ENCODE assay signal across 8 mouse cellular contexts in the genomic region with DNA sequence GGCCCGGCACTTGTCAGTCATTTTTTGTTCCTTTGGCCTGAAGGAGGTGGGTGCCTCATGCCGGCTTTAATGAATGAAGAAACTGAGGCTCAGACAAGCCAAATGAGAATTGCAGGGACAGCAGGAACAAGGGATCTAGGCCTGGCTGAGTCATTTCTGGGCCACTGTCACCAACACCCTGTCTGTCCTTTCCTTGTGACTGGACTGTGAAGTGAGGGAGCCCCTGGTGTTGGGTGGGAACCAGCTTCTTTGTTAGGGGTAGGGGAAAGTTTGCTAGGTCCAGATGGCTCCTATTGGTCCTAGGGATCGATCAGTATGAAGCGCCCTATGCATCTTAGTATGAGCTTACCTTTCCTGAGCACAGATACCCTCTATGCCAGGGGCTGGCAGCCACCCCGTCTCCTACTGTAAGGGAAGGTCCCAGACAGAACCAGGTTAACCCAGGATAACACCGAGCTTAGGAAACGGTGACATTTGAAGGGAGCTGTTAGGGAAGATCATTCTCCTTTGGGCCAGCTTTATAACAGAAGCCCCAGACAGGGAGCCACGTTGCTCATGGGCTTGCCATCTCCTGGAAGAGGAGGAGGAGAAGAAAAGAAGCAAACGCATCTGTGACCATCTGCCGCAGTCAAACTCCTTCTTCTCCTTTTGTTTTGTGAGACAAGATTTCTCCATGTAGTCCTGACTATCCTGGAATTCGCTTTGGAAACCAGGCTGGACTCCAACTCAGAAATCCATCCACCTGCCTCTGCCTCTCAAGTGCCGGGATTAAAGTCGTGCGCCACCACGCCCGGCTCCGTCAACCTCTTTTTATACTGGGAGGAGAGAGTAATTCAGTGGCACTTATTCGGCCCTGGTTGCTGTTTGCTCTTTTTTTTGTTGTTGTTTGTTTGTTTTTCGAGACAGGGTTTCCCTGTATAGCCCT. TPM values are rescaled to one million over a fixed set of nuclear protein-coding genes. Genes with fewer than 3 reads are reported as not detected.
DNase-seq lines count a peak whose midpoint lies in the region; ATAC-seq and TF ChIP-seq lines count a peak whose summit lies in the region.

No protein-coding gene starts in this region.

- no peak for TF ChIP-seq POLR2A in heart, adult 2 months (IDR thresholded peaks at IDR 0.05; ENCODE audit: insufficient read depth, low read depth, low read length)
- TF ChIP-seq POLR2A in MEL (IDR thresholded peaks at IDR 0.05; ENCODE audit: control insufficient read depth in 1 of 2, insufficient read depth in 1 of 2, low read depth in 1 of 2, low read length in 2 of 2, poor library complexity in 1 of 2), result no peak

- H3K9ac ChIP-seq in heart, embryonic 13.5 days, result peak overlapping the region; percentile 83
- H3K9ac ChIP-seq in heart, adult 2 months (ENCODE audit: low read depth, low read length), result no peak overlapping the region
- peak overlapping the region; percentile 80 for H3K9ac ChIP-seq in MEL (ENCODE audit: control insufficient read depth, low read depth, low read length, poor library complexity, severe bottlenecking)
- 0 out of 2 replicates have a peak overlapping the region, but pooled peaks have one; percentile 57 for H3K9ac ChIP-seq in hindbrain, embryonic 11.5 days (ENCODE audit: low read depth, low read length)

- H3K79me2 ChIP-seq in heart, adult 2 months (replicated peaks; ENCODE audit: control insufficient read depth, insufficient read depth, low read length), result 0 out of 2 replicates have a peak, but pooled peaks cover 2% of the 10 kb centered on the region
- H3K79me2 ChIP-seq in MEL (ENCODE audit: control insufficient read depth, insufficient read depth, low read length, poor library complexity) (peaks cover 23% of the 10 kb centered on the region), macrophage (ENCODE audit: inconsistent target) (peaks cover 58% of the 10 kb centered on the region)

- H3K27ac ChIP-seq in heart, embryonic 13.5 days (replicated peaks), result peak overlapping the region; percentile 93
- no peak overlapping the region for H3K27ac ChIP-seq in heart, adult 2 months
- H3K27ac ChIP-seq in MEL (ENCODE audit: control insufficient read depth, low read depth, low read length) (no peak overlapping the region; the same call in 1 of the 2 replicates), macrophage (peak overlapping the region; percentile 52)
- H3K27ac ChIP-seq in hindbrain, embryonic 11.5 days (ENCODE audit: low read depth, low read length), result no peak overlapping the region

- peak overlapping the region; percentile 70 for H3K4me3 ChIP-seq in heart, embryonic 13.5 days
- H3K4me3 ChIP-seq in heart, adult 2 months, result no peak overlapping the region
- H3K4me3 ChIP-seq in MEL (ENCODE audit: control insufficient read depth in 1 of 2, insufficient read depth in 1 of 2, low read depth in 2 of 2, low read length in 2 of 2), result peak overlapping the region; percentile 69 to 83
- H3K4me3 ChIP-seq in hindbrain, embryonic 11.5 days (ENCODE audit: low read depth, low read length), result peak overlapping the region; percentile 65; the same call in 1 of the 2 replicates
- no peak overlapping the region for H3K4me3 ChIP-seq in macrophage (ENCODE audit: inconsistent target)

- ATAC-seq in heart, embryonic 13.5 days (ENCODE audit: extremely low read depth, insufficient number of reproducible peaks, low FRiP score, low TSS enrichment), result no peak
- ATAC-seq in hindbrain, embryonic 11.5 days (ENCODE audit: low FRiP score), result no peak
- no peak for ATAC-seq in granulocyte monocyte progenitor cell, adult 5-6 weeks (replicated peaks; ENCODE audit: poor library complexity, severe bottlenecking)

- peaks cover 8% of the 10 kb centered on the region for H3K36me3 ChIP-seq in heart, embryonic 13.5 days
- no peaks in the 10 kb centered on the region for H3K36me3 ChIP-seq in heart, adult 2 months (ENCODE audit: control insufficient read depth, insufficient read depth, low read length)
- H3K36me3 ChIP-seq in MEL (ENCODE audit: control insufficient read depth in 1 of 2, insufficient read depth in 2 of 2, low read length in 2 of 2) (peaks cover 0 to 3% of the 10 kb centered on the region in 2 experiments; a peak in 2 of 4 replicates), macrophage (ENCODE audit: inconsistent target) (no peaks in the 10 kb centered on the region)
- no peaks in the 10 kb centered on the region for H3K36me3 ChIP-seq in hindbrain, embryonic 11.5 days (ENCODE audit: control insufficient read depth, insufficient read depth, low read length)

- 78% methylated on average over 19 of the region's 19 CpGs for WGBS in heart, embryonic 13.5 days
- 86% methylated on average over 19 of the region's 19 CpGs for WGBS in heart, adult 2 months
- 85% methylated on average over 19 of the region's 19 CpGs for WGBS in hindbrain, embryonic 11.5 days
- WGBS in macrophage (ENCODE audit: missing documents), result 88% methylated on average over 19 of the region's 19 CpGs

- peak overlapping the region; percentile 91 for H3K4me2 ChIP-seq in heart, embryonic 13.5 days
- H3K4me2 ChIP-seq in hindbrain, embryonic 11.5 days (replicated peaks; ENCODE audit: low read depth, low read length), result peak overlapping the region; percentile 96

- peaks cover 53% of the 10 kb centered on the region for H3K4me1 ChIP-seq in heart, embryonic 13.5 days
- peaks cover 10% of the 10 kb centered on the region for H3K4me1 ChIP-seq in heart, adult 2 months (ENCODE audit: control insufficient read depth, insufficient read depth, low read length)
- peaks cover 2 to 26% of the 10 kb centered on the region in 2 experiments for H3K4me1 ChIP-seq in MEL (ENCODE audit: control insufficient read depth in 1 of 2, insufficient read depth in 2 of 2, low read length in 2 of 2)
- H3K4me1 ChIP-seq in hindbrain, embryonic 11.5 days (replicated peaks; ENCODE audit: control insufficient read depth, insufficient read depth, low read length), result peaks cover 4% of the 10 kb centered on the region

- intact Hi-C loops in heart, adult 2 months (cut with DNase I), result no loop called here

- TF ChIP-seq EP300 in heart, adult 2 months (IDR thresholded peaks at IDR 0.05; ENCODE audit: insufficient read depth, low read depth, low read length), result no peak
- TF ChIP-seq EP300 in MEL (IDR thresholded peaks at IDR 0.05; ENCODE audit: low read depth in 1 of 2, low read length in 2 of 2), result no peak

- TF ChIP-seq RAD21 in MEL (IDR thresholded peaks at IDR 0.05; ENCODE audit: low read depth, low read length), result no peak

- DNase-seq in heart, adult 2 months, result no peak
- no peak for DNase-seq in MEL (ENCODE audit: low read depth, low spot score)
- DNase-seq in hindbrain, embryonic 11.5 days (ENCODE audit: low spot score), result no peak
- DNase-seq in adrenal gland, postnatal 10 days, result no peak
- DNase-seq in frontal cortex, postnatal 25 days (ENCODE audit: low spot score in 2 of 2), result no peak

- H3K27me3 ChIP-seq in heart, embryonic 13.5 days (replicated peaks), result peaks cover 26% of the 10 kb centered on the region
- no peaks in the 10 kb centered on the region for H3K27me3 ChIP-seq in heart, adult 2 months (ENCODE audit: control insufficient read depth, insufficient read depth, low read length)
- H3K27me3 ChIP-seq in MEL (ENCODE audit: control insufficient read depth in 1 of 2, insufficient read depth in 2 of 2, low read length in 2 of 2), result no peaks in the 10 kb centered on the region
- peaks cover 18% of the 10 kb centered on the region for H3K27me3 ChIP-seq in hindbrain, embryonic 11.5 days (ENCODE audit: control insufficient read depth, insufficient read depth, low read length)

- H3K9me3 ChIP-seq in heart, embryonic 13.5 days, result no peaks in the 10 kb centered on the region
- no peaks in the 10 kb centered on the region for H3K9me3 ChIP-seq in MEL (replicated peaks; ENCODE audit: insufficient read depth, low read length)
- H3K9me3 ChIP-seq in hindbrain, embryonic 11.5 days (ENCODE audit: control insufficient read depth, low read length), result no peaks in the 10 kb centered on the region

- TF ChIP-seq CTCF in heart, adult 2 months (IDR thresholded peaks at IDR 0.05), result no peak
- no peak for TF ChIP-seq CTCF in MEL (IDR thresholded peaks at IDR 0.05 in 2 of 3, conservative IDR thresholded peaks at IDR 0.05 in 1 of 3; ENCODE audit: control insufficient read depth in 1 of 3, insufficient read depth in 1 of 3, low read depth in 2 of 3, low read length in 3 of 3, poor library complexity in 1 of 3, severe bottlenecking in 1 of 3)

RNA-seq across cellular contexts. Expression of gene Nbeal2, which starts 1.0 kb away (rescaled TPM):
- polyA plus RNA-seq in heart, embryonic 13.5 days (2015; fragmentation: Nextera tagmentation; extraction: Ambion mirVana), result 1.3 and 1.8 TPM in 2 replicates
- total RNA-seq in heart, adult 2 months (2021), result 1 to 10 TPM; 7.6 to 8.5 TPM
- polyA plus RNA-seq in heart, adult 2 months (2012; rRNA removed), result 18.4 and 18.8 TPM in 2 replicates
- 7.0 and 9.3 TPM in 2 replicates for total RNA-seq in MEL (2012; rRNA removed)
- polyA plus RNA-seq in MEL (2012; ENCODE audit: insufficient read depth in 1 of 2, insufficient read length in 2 of 2, low read depth in 1 of 2, low replicate concordance in 2 of 2, missing spikeins in 1 of 2) (10 to 100 TPM in 1 of 2 experiments, not detected in 1; 17.2 TPM), macrophage (2018) (8.6 to 16.6 TPM (median 14.0 TPM) in 3 replicates)
- polyA plus RNA-seq in hindbrain, embryonic 11.5 days (2014; fragmentation: Nextera tagmentation; extraction: Ambion mirVana), result 1.9 and 2.4 TPM in 2 replicates
- total RNA-seq in macrophage (2018; cell fraction: chromatin; rRNA removed), result 100 to 1,000 TPM in 12 of 26 experiments, 10 to 100 TPM in 13, 1 to 10 TPM in 1; 6.2 to 170 (median 78.6) TPM
- 10 to 100 TPM in 22 of 26 experiments, 1 to 10 TPM in 4; 7.3 to 21.7 (median 15.4) TPM for total RNA-seq in macrophage (2018; cell fraction: cytosol; rRNA removed)
- total RNA-seq in macrophage (2018; cell fraction: nucleus; rRNA removed), result 10 to 100 TPM in 23 of 26 experiments, 1 to 10 TPM in 3; 6.0 to 71.7 (median 37.9) TPM
- total RNA-seq in adrenal gland, postnatal 10 days (2021), result 10 to 100 TPM in 1 of 2 experiments, 1 to 10 TPM in 1; 8.2 to 12.0 TPM
- total RNA-seq in granulocyte monocyte progenitor cell, adult 5-6 weeks (2014; fragmentation: Nextera tagmentation), result 37.5 and 49.2 TPM in 2 replicates
- 11.0 and 13.9 TPM in 2 replicates for total RNA-seq in granulocyte monocyte progenitor cell, adult 5-6 weeks (2017)

RNA-seq across cellular contexts. Expression of gene Ccdc12, which starts 1.3 kb away (rescaled TPM):
- polyA plus RNA-seq in heart, embryonic 13.5 days (2015; fragmentation: Nextera tagmentation; extraction: Ambion mirVana), result 119 and 136 TPM in 2 replicates
- 10 to 100 TPM; 54.1 to 66.1 TPM for total RNA-seq in heart, adult 2 months (2021)
- polyA plus RNA-seq in heart, adult 2 months (2012; rRNA removed), result 91.3 and 94.8 TPM in 2 replicates
- 122 and 129 TPM in 2 replicates for total RNA-seq in MEL (2012; rRNA removed)
- polyA plus RNA-seq in MEL (2012; ENCODE audit: insufficient read depth in 1 of 2, insufficient read length in 2 of 2, low read depth in 1 of 2, low replicate concordance in 2 of 2, missing spikeins in 1 of 2) (100 to 1,000 TPM in 1 of 2 experiments, not detected in 1; 112 TPM), macrophage (2018) (80.9 to 152 TPM (median 147 TPM) in 3 replicates)
- polyA plus RNA-seq in hindbrain, embryonic 11.5 days (2014; fragmentation: Nextera tagmentation; extraction: Ambion mirVana), result 141 and 145 TPM in 2 replicates
- total RNA-seq in macrophage (2018; cell fraction: chromatin; rRNA removed), result 100 to 1,000 TPM in 17 of 26 experiments, 10 to 100 TPM in 9; 46.5 to 229 (median 117) TPM
- total RNA-seq in macrophage (2018; cell fraction: cytosol; rRNA removed), result 100 to 1,000 TPM; 104 to 201 (median 145) TPM
- 100 to 1,000 TPM in 17 of 26 experiments, 10 to 100 TPM in 9; 43.2 to 258 (median 124) TPM for total RNA-seq in macrophage (2018; cell fraction: nucleus; rRNA removed)
- total RNA-seq in adrenal gland, postnatal 10 days (2021), result 10 to 100 TPM; 64.3 to 66.0 TPM
- total RNA-seq in granulocyte monocyte progenitor cell, adult 5-6 weeks (2014; fragmentation: Nextera tagmentation), result 149 TPM in 2 replicates
- 98.5 and 104 TPM in 2 replicates for total RNA-seq in granulocyte monocyte progenitor cell, adult 5-6 weeks (2017)

RNA-seq across cellular contexts. Expression of gene Nradd, which starts 30.7 kb away (rescaled TPM):
- polyA plus RNA-seq in heart, embryonic 13.5 days (2015; fragmentation: Nextera tagmentation; extraction: Ambion mirVana), result 23.4 and 25.6 TPM in 2 replicates
- total RNA-seq in heart, adult 2 months (2021), result 1 to 10 TPM; 1.3 to 1.4 TPM
- 2.7 and 2.9 TPM in 2 replicates for polyA plus RNA-seq in heart, adult 2 months (2012; rRNA removed)
- total RNA-seq in MEL (2012; rRNA removed), result 0.33 and 0.58 TPM in 2 replicates
- 1 to 10 TPM in 1 of 2 experiments, not detected in 1; 1.1 TPM for polyA plus RNA-seq in MEL (2012; ENCODE audit: insufficient read depth in 1 of 2, insufficient read length in 2 of 2, low read depth in 1 of 2, low replicate concordance in 2 of 2, missing spikeins in 1 of 2)
- polyA plus RNA-seq in hindbrain, embryonic 11.5 days (2014; fragmentation: Nextera tagmentation; extraction: Ambion mirVana), result 21.9 and 22.0 TPM in 2 replicates
- total RNA-seq in macrophage (2018; cell fraction: chromatin; rRNA removed), result 1 to 10 TPM in 20 of 26 experiments, not detected in 6; 1.3 to 8.1 (median 3.5) TPM
- 1 to 10 TPM in 25 of 26 experiments, under 1 TPM in 1; 0.95 to 2.8 (median 1.6) TPM for total RNA-seq in macrophage (2018; cell fraction: cytosol; rRNA removed)
- total RNA-seq in macrophage (2018; cell fraction: nucleus; rRNA removed), result 1 to 10 TPM in 23 of 26 experiments, under 1 TPM in 2, not detected in 1; 0.67 to 7.7 (median 1.9) TPM
- 0.95 to 4.3 TPM (median 2.3 TPM) in 3 replicates for polyA plus RNA-seq in macrophage (2018)
- total RNA-seq in adrenal gland, postnatal 10 days (2021), result 1 to 10 TPM; 7.7 to 9.8 TPM
- total RNA-seq in granulocyte monocyte progenitor cell, adult 5-6 weeks (2014; fragmentation: Nextera tagmentation), result 4.4 and 4.5 TPM in 2 replicates
- total RNA-seq in granulocyte monocyte progenitor cell, adult 5-6 weeks (2017), result 0.99 and 4.7 TPM in 2 replicates

Comparison
In these comparisons a context has a peak if more than half of its experiments do, and no peak if none do; other contexts are left out.
1. H3K27ac ChIP-seq: peak in heart, embryonic 13.5 days (single experiment) and macrophage (single experiment); none in heart, adult 2 months (single experiment), MEL (single experiment) and hindbrain, embryonic 11.5 days (single experiment).
2. H3K4me3 ChIP-seq: peak in heart, embryonic 13.5 days (single experiment), MEL (2 of 2) and hindbrain, embryonic 11.5 days (single experiment); none in heart, adult 2 months (single experiment) and macrophage (single experiment).